Mouse (Mus musculus) brain, embryonic 14.5 days (tissue): ENCODE data around the gene Gm21616. TPM values are rescaled to one million over a fixed set of nuclear protein-coding genes. Genes with fewer than 3 reads are reported as not detected.
"Not testable (repeated sequence)": the region's sequence is repeated elsewhere in the genome, so short reads cannot be mapped to it uniquely, and the experiment has no call there.

Source experiments
- DNase-seq: peaks from one replicate; pipeline ENCODE4 v3.0.0-alpha.2; 2011; ENCODE audit warnings: low read depth
- polyA plus RNA-seq: library from polyadenylated mRNA; depleted of rRNA; stranded (reverse); fragments of >200 nt; gene quantifications from 2 replicates; pipeline ENCODE4 v1.2.3, GENCODE M21; 2012; rRNA removed

Gm21616 gene
- not detected in 2 replicates for polyA plus RNA-seq

DNA sequence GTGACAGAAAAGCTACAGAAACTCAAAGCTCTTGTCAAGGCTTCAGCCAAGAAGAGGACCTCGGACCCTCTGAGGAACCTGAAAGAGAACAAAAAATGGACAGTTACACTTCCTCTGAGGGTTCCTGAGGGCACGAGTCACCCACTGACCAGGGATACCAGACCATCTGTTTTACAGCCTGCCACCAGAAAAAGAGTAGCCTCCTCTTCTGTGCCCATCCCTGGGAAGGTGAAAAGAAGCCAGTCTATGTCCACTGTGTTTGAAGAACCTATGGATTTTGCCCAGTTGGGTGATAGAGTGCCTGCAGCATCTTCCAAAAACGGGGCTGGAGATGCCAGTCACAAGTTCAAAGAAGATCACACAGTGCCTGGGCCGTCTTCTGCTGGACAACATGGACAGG, at the start of gene Gm21616:
Gene Gm21616, plus strand, starts transcription at position 301 of the 400 bp plus-strand sequence.
- DNase-seq = not testable (repeated sequence)
